Mouse (Mus musculus): ENCODE measurements around the gene Arfrp1. TPM values are rescaled to one million over a fixed set of nuclear protein-coding genes. Genes with fewer than 3 reads are reported as not detected.

Gene Arfrp1
- polyA plus RNA-seq, 1 experiment, result 48.8 TPM

- H3K27me3 ChIP-seq (ENCODE audit: control insufficient read depth, insufficient read depth, insufficient read length), result peaks cover 18% of the 10 kb centered on the region
- TF ChIP-seq MYOG (IDR thresholded peaks at IDR 0.05; ENCODE audit: control insufficient read depth in 1 of 3, insufficient read depth in 1 of 3, insufficient read length in 2 of 3, low read depth in 2 of 3), result no peak
- no peak for TF ChIP-seq POLR2AphosphoS2 (IDR thresholded peaks at IDR 0.05; ENCODE audit: insufficient read length, low read depth)
- TF ChIP-seq SRF (IDR thresholded peaks at IDR 0.05; ENCODE audit: control insufficient read depth, insufficient read length, low read depth), result no peak
- TF ChIP-seq E2F4 (IDR thresholded peaks at IDR 0.05; ENCODE audit: insufficient read depth), result no peak
- TF ChIP-seq POLR2A (IDR thresholded peaks at IDR 0.05; ENCODE audit: insufficient read length, low read depth), result no peak
- TF ChIP-seq MAX (IDR thresholded peaks at IDR 0.05; ENCODE audit: low read depth), result no peak
- TF ChIP-seq REST (IDR thresholded peaks at IDR 0.05; ENCODE audit: insufficient read depth, insufficient read length), result no peak
- no peak for TF ChIP-seq MYOD1 (IDR thresholded peaks at IDR 0.05; ENCODE audit: control insufficient read depth in 1 of 3, insufficient read length in 2 of 3, low read depth in 2 of 3)
- TF ChIP-seq USF1 (IDR thresholded peaks at IDR 0.05; ENCODE audit: low read depth), result no peak
- TF ChIP-seq TCF3 (IDR thresholded peaks at IDR 0.05; ENCODE audit: insufficient read length, low read depth), result no peak
- TF ChIP-seq CEBPB (IDR thresholded peaks at IDR 0.05; ENCODE audit: insufficient read depth, poor library complexity, severe bottlenecking), result no peak
- no peak for TF ChIP-seq TCF12 (IDR thresholded peaks at IDR 0.05; ENCODE audit: insufficient read depth, poor library complexity, severe bottlenecking)
These were observed 52.8 kb downstream of the Arfrp1 start for GRCm38 (mm10) chr2:181312435-181312834.

More at GRCm38 (mm10) chr2:181312435-181312834, 52.8 kb downstream of the Arfrp1 start:
- Histone ChIP-seq H3K4me2 (ENCODE audit: low read depth) (no peak overlapping the region), H3K36me3 (ENCODE audit: control insufficient read depth, insufficient read depth) (no peaks in the 10 kb centered on the region), H3K79me2 (ENCODE audit: control insufficient read depth, insufficient read depth) (no peaks in the 10 kb centered on the region), H3ac (ENCODE audit: control insufficient read depth, insufficient read length) (no peak overlapping the region), H3K4me3 (no peak overlapping the region)

Other genes with a start within 250 kb of the Arfrp1 start
- not detected for gene Kcnq2, start 230.1 kb downstream of the Arfrp1 start, polyA plus RNA-seq (2012; fragmentation: generic; extraction: Trizol)
- 0.60 TPM for gene Eef1a2, start 208.4 kb downstream of the Arfrp1 start, polyA plus RNA-seq (2012; fragmentation: generic; extraction: Trizol)
- gene Ppdpf, start 178.2 kb downstream of the Arfrp1 start, polyA plus RNA-seq (2012; fragmentation: generic; extraction: Trizol), result 43.4 TPM
- gene Ptk6, start 162.6 kb downstream of the Arfrp1 start, polyA plus RNA-seq (2012; fragmentation: generic; extraction: Trizol), result 0.01 TPM
- gene Srms, start 152.2 kb downstream of the Arfrp1 start, polyA plus RNA-seq (2012; fragmentation: generic; extraction: Trizol), result not detected
- gene Fndc11, start 145.4 kb downstream of the Arfrp1 start, polyA plus RNA-seq (2012; fragmentation: generic; extraction: Trizol), result not detected
- gene Helz2, start 123.4 kb downstream of the Arfrp1 start, polyA plus RNA-seq (2012; fragmentation: generic; extraction: Trizol), result 4.6 TPM
- 11.0 TPM for gene Gmeb2, start 77.4 kb downstream of the Arfrp1 start, polyA plus RNA-seq (2012; fragmentation: generic; extraction: Trizol)
- 0.07 TPM for gene Stmn3, start 50.9 kb downstream of the Arfrp1 start, polyA plus RNA-seq (2012; fragmentation: generic; extraction: Trizol)
- gene Rtel1, start 45.7 kb downstream of the Arfrp1 start, polyA plus RNA-seq (2012; fragmentation: generic; extraction: Trizol), result 23.6 TPM
- 21.7 TPM for gene Zgpat, start 476 bp downstream of the Arfrp1 start, polyA plus RNA-seq (2012; fragmentation: generic; extraction: Trizol)
- gene Lime1, start 14.7 kb upstream of the Arfrp1 start, polyA plus RNA-seq (2012; fragmentation: generic; extraction: Trizol), result 8.2 TPM
- gene Zbtb46, start 94.0 kb upstream of the Arfrp1 start, polyA plus RNA-seq (2012; fragmentation: generic; extraction: Trizol), result 1.3 TPM
- 0.06 TPM for gene Abhd16b, start 127.8 kb upstream of the Arfrp1 start, polyA plus RNA-seq (2012; fragmentation: generic; extraction: Trizol)
- 108 TPM for gene Tpd52l2, start 131.7 kb upstream of the Arfrp1 start, polyA plus RNA-seq (2012; fragmentation: generic; extraction: Trizol)
- 67.7 TPM for gene Dnajc5, start 155.1 kb upstream of the Arfrp1 start, polyA plus RNA-seq (2012; fragmentation: generic; extraction: Trizol)
- 53.4 TPM for gene Uckl1, start 219.5 kb upstream of the Arfrp1 start, polyA plus RNA-seq (2012; fragmentation: generic; extraction: Trizol)
- 46.0 TPM for gene Prpf6, start 226.5 kb upstream of the Arfrp1 start, polyA plus RNA-seq (2012; fragmentation: generic; extraction: Trizol)
- gene Zfp512b, start 227.4 kb upstream of the Arfrp1 start, polyA plus RNA-seq (2012; fragmentation: generic; extraction: Trizol), result 7.0 TPM
- gene Samd10, start 233.8 kb upstream of the Arfrp1 start, polyA plus RNA-seq (2012; fragmentation: generic; extraction: Trizol), result 0.67 TPM